Mouse (Mus musculus) right cerebral cortex, postnatal 14 days (tissue): ENCODE measurements at regions not wholly inside any gene's neighbourhood (a gene's known extent, or its start where the extent isn't known, plus 50 kb on each side); places are given as distances from the start of the nearest gene placed in this dataset.

Source experiments
- DNase-seq: peaks from one replicate; pipeline ENCODE4 v3.0.0; 2022

DNA sequence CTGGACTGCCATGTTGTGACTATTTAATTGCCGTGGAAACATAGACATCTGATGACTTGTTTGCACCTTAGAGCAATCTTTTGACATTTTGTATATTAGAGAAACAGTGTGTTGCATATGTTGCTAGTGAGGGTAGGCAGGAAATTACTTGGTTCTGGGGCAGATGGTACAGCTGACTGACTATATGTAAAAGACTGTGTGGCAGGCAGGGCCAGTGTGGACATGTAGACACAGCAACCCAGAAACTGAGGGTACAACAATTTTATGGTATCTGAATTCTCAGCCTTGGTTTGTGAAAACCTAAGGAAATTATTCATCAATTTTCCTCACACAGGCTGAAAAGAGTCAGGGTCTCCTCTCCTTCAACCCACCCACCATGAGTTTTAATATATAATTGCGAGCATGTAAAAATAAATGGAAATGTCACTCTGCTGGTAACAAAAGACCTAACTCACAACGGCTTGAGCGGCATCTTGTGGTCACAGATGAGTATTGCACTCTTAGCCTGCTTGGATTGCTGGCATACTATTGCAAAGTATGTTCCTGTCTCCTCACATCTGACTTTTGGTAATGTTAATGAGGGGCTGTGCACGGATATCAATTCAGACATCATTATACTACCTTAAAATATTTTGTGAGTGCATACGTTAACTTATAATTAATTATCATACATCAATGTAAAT is 329.8 kb downstream of the Psat1 start:
- DNase-seq = peak; percentile 60

DNA sequence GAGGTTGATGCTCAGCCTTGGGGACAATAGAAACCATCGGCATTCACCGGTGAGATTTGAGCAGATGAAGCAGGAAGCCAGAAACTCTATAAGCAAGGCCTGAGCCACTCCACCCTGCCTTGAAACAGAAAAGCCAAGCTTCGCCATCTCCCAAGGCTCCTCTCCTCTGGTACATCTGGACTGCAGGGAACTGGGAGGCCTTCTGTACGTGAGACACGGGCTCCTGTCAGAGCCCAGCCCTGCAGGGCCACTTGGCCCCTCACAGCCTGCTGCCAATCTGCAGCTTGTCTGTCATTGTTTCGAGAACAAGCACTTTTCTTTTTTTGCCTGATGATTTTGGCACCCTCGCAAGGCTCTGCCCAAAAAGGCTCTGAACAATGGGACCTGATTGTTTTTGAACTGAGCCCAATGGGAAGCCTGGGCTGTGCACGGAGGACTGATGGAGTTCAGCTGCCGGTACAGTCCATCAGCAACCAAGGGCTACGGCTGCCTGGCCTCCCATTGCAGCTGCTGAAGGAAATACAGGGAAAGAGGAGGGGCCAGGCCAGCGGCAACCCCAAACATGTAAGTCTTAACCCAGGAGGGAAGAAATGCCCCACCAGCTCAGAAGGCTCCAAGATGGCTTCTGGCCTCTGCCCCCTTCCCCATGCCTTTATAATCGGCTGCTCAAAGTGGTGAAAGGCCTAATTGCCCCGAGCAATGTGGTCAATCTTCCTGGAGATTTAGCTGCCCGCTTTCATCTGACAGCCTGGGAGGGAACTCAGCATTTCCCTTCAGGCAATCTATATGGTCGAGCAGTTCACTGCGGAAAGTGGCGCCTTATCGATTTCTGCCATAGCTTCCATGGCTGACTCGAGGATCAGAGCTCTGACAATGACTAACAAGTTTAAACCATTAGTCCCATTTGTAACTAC is 332.2 kb downstream of the Psat1 start:
- DNase-seq = no peak

DNA sequence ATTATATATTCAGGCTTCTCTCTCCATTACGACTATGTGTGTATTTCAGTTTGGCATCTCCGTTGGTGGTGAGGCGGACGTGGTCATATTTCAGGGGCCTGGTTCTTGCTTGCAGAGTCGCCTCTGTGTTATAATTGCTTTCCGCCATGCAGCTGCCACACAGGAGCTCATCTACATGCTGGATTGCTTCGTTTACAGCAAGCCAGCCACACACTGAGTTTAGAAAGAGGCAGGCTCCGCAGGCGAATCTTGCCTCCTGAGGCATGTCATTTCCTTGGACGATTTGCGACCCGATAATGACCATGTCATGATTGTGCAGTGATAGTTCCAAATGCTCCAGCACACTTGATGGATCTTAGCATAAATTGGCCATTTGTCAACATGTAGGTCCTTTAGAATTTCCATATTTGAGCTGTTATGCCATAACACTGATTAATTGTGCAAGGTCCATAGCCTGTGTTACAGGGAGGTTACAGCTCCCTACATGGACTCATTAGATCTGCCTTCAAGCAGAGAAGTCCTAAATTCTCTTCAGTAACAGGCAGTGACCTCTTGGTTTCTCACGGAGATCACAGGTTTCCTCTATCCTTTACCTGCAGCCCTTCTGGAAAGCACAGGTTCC is 335.9 kb downstream of the Psat1 start:
- DNase-seq = peak; percentile 13

DNA sequence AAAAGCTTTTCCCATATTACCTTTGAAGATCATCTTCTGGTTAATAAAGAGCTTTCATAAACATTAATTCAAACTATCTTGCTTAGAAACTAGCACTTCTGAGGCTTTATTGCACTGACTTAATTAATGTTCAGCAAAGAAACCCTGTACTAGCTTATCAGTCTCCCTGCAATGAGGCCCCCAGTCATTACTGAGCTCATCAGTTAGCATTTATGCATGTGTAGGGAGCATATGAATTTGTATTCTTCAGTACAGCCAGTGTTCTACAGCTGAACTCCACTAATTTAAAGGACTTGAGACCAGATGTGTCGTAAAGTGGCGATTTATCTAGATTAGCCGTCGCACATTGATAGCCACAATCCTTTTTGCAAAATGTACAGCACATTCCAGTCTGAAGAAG is 340.7 kb downstream of the Psat1 start:
- DNase-seq = no peak

DNA sequence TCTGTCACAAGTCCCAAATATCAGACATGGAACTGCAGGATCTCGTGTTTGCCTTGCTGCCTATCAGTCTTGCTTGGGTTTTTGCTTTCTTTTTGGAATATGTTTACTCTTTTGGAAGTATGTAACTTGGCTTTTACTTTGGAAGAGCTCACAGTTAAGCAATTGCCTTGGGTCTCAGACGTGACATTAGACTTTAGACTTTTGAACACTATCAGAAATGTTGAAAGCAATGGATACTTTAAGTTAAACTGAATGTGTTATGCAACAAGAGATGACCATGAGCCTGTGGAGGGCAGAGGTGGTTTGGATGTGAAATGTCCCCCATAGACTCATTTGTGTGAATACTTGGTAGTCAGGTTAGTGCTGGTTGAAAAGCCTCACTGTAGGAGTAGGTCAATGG is 354.3 kb downstream of the Psat1 start:
- no peak for DNase-seq

DNA sequence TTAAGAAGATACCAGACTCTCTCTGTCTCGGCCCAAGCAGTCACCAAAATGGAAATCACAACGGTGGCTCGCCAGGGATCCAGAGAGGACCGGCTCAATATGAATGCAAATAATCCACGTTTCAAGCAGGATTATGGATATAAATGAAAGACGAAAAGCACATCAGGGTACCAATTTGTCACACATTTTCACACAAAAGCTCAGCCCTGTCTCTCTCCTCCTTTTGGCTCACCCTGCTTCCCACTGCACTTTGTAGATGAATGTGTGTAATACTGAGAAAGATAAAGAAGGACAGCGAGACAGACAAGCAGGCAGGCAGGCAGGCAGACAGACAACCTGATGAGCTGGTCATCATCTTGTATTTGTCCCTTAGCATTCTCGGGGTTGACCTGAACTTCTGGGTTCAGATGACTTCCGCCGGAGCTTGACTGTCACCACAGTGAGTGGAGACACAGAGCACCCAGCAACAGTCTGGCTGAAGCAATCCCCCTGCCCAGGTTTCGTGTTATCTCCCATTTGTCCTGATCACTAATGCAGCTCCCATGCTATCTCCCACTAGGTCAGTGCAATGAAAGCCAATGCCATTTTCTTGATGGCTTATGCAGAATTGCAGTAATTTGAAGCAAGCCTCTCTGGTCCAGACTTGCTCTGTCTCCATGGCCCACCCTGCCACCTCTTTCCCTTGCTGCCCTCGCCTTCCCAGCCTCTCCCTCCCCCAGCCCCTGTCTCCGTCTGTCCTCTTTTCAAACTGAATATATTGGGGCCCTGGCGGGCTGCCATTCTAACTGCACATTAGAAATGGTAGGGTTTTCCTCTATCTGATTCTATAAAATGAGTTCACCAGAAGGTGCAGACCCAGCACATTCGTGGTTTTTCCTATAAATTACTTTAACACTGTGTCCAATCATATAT is 363.1 kb downstream of the Psat1 start:
- DNase-seq = no peak

DNA sequence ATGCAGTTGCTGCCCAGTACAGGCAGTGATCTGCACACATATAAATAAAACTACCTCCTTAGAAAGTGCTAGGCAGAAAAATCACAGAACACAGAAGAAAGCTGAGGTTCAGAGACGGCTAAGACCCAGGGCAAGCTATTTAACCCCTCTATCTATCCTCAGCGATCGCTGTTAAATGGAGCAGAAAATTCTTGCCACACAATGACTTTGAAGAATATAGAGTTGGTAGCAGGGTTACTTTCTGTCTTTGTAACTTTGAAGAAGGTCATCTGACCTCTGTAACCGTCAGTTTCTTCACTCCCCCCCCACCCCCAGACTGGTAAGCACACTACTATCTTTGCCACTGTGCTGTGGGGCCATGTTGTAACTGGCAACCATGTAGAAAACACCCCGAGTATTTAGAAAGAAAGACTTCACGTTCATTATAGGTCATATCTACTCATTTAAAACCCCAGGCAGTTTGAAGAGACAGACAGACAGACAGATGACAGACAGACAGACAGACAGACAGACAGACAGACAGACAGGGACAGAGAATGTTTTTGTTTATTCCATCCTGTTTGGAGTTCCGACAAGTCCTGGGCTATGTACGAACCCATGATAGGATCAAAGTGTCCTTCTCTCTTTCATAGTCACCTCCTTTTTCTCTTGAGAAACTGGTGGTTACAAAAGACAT is 363.9 kb downstream of the Psat1 start:
- no peak for DNase-seq

DNA sequence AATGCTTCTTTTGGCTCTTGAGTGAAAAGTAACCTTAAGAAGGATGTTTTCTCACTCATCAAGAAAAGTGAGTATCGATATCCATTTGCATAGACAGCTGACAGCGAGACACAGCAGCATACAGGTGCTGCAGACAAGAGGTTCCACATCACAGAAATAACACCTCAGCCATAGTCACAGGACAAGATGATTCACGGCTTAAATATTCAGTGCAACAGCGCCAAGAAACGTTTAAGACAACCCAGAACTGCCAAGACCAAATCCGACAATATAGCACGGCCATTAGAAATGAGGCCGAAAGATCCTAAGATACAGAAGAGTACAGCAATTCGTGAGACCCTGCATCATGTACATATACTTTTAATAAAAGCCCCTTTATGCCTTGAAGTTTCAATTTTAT is 375.9 kb downstream of the Psat1 start:
- DNase-seq = no peak

DNA sequence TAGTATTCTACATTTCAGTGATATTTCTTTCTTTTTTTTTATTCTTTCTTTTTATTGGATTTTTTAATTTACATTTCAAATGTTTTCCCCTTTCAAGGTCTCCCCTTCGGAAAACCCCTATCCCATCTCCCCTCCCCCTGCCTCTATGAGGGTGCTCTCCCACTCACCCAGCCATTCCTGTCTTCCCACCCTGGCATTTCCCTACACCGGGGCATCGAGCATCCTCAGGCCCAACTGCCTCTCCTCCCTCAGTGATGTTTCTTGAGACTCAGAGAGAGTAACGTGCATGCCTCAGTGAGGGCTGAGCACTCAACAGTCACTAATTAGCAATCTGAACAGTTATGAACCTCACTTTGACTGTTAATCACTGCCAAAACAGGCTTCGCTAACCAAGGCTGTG is 385.6 kb downstream of the Psat1 start:
- no peak for DNase-seq

DNA sequence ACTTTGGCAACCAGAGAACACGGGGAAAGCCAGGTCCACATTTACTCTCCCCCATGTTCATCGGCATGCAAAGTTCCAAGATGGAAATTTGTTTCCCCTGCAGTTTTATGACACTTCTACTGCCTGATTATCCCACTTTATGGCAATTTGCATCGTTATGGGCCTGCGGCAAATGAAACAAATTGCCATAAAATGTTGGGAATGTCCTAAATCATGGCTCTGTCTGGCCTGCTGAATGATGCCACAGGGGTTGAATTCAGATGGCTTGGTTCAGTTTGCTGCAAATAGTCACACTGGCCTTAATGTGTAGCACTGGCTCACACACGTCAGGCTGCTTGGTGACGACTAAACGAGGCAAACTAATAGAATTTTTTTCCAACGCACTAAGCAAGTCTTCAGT is 393.2 kb downstream of the Psat1 start:
- DNase-seq = no peak

DNA sequence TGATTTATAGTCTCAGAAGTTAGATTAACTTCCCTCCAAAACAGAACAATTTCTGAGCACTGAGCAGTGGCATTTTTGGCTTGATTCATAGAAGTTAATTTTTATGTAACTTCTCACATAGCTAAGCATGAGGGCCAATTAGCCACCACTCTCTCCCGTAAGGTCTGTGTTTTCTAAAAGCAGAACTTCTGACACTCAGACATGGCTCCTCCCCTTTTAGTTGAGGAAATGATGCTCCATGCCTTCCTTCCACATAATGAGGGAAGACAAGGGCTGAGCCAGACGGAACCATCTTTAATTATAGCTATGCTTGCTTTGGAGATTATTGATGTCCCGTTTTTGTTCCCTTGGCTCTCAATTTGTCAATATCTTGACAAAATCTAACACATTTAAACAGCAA is 429.3 kb downstream of the Psat1 start:
- no peak for DNase-seq

DNA sequence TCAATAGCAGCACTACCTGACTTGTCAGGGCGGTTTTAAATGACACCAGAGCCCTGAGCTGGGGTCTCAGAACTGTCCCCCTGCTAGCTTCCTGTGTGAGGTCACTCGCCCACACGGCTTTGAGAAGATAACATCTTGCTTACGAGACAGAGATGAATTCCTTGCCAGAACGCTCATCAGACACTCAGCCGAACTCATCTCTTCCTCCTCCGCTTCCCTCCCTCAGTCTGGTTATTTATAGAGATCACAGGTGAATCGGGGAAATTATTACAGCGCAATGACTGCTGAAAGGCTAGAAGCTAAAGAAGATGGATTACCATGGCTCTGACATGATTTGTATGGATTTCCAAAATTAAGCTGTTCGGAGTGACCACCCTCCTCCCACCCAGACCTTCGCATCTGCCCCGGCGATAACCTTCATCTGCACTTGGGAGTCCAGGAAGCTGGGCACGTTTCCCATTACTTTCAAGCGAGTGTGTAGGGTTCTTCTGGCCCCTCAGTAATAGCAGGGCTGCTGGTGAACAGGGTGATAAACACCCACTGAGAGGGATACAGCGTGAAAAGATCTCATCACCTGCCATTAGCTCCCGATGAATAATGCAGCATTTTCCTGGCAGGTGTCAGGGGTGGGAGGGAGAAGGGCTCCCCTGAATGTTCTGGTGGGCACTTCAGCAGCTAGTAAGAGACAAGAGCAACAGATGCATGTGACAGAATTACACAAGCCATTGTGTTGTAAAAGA is 430.4 kb downstream of the Psat1 start:
- no peak for DNase-seq

DNA sequence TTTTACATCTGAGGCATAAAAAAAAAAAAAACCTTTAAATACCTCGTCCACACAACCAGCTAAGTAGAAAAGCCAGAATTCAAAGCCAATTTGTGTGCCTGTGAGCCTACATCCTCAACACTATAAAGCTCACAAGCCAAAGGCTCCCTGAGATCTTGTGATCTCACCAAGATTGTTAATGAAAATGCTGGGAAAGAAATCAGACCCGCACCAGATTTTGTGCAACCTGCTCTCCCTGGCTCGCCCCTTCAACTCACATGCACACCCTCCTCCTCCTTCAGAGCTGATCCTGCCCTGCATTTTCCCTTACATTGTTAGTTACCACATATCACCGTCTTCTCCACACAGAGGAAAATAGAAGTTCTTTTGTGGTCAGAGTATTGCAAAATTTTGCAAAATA is 433.9 kb downstream of the Psat1 start:
- no peak for DNase-seq

DNA sequence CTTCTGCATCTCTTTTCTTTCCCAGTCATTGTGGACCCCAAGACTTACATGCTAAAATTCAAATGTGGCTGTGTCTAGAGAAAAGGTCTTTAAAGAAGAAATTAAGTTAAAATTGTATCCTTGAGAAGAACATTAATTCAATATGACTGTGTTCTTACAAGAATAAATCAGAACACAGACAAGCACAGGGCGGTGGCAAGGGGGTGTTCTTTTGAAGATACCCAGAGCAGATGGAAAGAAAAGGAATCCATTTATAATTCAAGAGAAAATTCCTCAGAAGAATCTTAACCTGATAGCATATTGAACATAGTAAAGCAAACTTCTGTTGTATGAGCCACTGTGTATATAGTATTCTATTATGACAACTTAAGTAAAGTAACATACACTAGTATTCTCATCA is 436.7 kb downstream of the Psat1 start:
- DNase-seq = no peak

DNA sequence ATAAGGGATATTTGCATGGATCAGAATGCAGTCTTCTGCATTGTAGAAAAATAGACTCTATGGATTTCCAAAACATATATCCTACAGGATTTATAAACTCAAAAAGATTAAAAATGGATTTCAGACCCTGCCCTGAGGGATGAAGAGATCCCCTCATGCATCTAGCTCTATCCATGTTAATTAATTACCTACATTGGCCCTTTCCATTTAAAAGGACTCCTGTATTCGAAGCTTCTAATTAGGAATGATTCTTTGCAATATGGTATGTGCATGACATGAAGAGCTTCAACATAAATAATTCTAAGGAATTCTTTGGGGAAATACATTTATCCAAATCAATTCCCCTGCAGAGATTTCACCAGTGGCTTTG is 444.2 kb downstream of the Psat1 start:
- no peak for DNase-seq

DNA sequence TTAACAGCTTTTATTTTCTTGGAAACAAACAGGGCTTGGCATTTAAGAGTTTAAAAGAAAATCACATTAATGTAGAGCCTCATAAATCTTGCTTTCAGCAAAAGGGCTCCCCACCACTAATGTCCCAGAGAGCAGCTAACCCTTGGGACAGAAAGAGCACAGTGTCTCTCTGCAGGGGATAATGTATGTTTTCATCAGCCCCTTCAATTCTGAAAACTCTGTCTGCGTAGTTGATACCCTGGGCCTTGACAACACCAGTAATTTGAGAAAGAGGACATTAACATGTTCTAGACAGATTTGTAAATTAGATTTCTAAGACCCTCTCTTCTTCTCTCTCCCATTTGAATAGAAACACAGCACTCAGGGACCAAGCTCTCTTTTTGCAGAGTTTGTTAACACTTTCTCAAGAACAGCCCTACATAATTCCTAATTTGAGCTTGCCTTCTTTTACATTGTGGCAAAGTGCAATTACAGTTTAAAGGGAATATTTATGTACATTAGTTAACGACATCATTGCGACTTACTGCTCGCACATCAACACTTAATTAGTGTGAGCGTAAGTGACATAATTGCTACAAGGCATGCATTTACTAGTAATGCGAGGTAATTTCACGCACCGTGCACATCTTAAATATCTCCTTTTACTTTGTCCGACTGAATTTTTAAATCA is 444.7 kb downstream of the Psat1 start:
- DNase-seq = no peak

DNA sequence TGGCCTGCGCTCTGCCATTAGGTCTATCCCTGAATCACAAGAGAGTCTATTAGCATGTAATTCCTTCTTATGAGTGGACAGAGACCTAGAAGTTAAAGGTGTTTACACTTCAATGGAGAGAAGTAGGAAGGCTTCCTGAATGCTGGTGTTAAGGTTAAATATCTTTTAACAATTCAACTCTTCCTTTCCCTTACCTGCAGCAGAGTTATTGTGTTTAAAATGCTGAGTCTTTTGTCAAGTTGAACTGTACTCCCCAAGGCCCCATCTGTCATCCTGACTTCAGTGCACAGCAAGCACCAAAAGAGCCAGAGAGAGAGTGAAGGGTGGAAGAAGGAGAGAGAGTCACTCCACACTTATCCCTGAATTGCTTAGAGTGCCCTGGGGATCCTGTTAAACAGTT is 451.6 kb downstream of the Psat1 start:
- no peak for DNase-seq

DNA sequence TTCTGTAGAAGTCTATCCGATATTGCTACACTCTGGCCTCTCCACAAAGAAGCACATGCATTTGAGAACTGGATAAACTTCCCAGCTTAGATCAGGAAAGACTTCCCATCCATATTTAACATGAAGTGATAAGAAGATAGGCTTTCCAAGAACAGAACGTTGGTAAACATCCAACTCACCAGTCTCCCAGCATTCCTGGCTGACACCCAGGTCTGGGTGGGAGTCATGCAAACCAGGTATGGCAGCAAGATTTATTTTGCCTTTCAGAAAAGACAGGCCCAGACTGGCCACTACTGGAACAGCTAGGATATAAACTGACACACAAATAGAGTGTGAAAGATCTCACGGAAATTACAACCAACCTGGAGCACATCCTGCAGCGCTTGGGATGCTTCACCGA is 459.6 kb downstream of the Psat1 start:
- DNase-seq = peak; percentile 8

DNA sequence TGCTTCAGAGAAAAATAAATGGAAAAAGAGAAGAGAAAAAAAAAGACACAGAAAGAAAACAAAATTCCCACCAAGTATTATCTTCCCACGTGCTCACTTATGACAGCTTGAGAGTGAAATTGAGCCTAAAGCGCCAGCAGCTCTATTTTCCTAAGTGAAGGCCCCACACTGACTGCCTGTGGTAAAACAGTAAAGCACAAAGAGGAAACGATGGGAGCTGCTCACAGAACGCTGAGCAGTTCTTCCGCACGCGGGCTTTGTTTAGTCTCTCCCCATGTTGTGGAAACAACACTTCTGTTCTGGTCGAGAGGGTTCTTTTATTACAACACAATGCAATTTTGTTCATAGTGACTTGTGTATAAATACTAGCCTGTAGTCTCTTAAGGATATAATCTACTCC is 465.5 kb downstream of the Psat1 start:
- DNase-seq = no peak

DNA sequence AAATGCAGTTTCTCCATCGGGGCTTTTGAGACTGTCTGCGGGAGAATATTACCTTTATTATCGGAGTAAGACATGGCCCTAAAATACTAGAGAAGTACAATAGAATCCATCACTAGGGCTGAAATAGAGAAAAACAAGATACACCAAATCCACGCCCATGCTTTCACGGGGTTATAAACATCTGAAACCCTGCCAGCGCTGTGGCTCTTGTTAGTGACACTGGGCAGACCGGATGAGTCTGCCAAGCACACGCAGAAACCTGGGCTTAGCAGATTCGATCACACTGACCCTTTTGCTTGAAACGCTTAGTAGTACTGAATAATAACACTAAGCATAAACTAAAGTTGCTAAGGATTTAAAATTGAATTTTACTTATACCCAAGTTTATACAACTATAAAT is 477.6 kb downstream of the Psat1 start:
- DNase-seq = no peak

DNA sequence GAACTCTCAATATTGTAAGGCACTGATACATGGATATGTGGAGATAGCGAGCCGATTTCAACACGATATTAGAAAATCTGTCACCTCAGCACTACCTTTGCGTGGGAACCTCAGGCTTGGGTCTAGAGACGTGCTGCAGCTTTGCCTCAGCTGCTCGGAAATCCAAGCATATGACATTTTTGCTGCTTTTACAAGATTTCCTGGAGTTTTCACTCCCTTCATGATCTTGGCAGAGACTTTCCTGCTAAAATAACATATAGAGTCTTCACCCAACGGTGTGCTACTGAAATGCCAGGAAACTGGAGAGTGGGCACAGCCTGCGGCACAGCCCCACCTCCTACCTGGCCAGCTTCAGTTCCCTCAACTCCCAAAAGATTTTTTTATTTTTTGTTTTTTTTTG is 480.4 kb downstream of the Psat1 start:
- DNase-seq = no peak
